Mouse (Mus musculus) lung, postnatal 0 days (tissue): ENCODE results near the gene Cmc2. TPM values are rescaled to one million over a fixed set of nuclear protein-coding genes. Genes with fewer than 3 reads are reported as not detected.

Experiments used
- ATAC-seq: fragments of 200-750 bp; cut with Nextera tagmentation; 2 replicates; pipeline ENCODE4 v1.8.0; 2017; ENCODE audit warnings: moderate library complexity
- DNase-seq: peaks from one replicate; pipeline ENCODE4 v3.0.0-alpha.2; 2016; ENCODE audit warnings: low spot score
- H3K27ac ChIP-seq: fragments of 300-500 bp; sonication (generic); 2 replicates; pipeline ENCODE4 v1.5.1; 2014; ENCODE audit warnings: antibody characterized with exemption, mild to moderate bottlenecking, low read length, mixed read lengths
- H3K27me3 ChIP-seq: fragments of 300-500 bp; sonication (generic); replicated peaks from 2 replicates; pipeline ENCODE4 v1.6.1; 2014; ENCODE audit warnings: low read length, mixed read lengths; ENCODE audit not compliant: insufficient read depth
- H3K36me3 ChIP-seq: fragments of 300-500 bp; sonication (generic); 2 replicates; pipeline ENCODE4 v1.6.1; 2014; ENCODE audit warnings: low read length, mixed read lengths; ENCODE audit not compliant: insufficient read depth
- H3K4me1 ChIP-seq: fragments of 300-500 bp; sonication (generic); 2 replicates; pipeline ENCODE4 v1.6.1; 2014; ENCODE audit warnings: antibody characterized with exemption, low read depth, low read length, mixed read lengths; ENCODE audit not compliant: insufficient read depth
- H3K4me2 ChIP-seq: fragments of 300-500 bp; sonication (generic); replicated peaks from 2 replicates; pipeline ENCODE4 v1.6.1; 2014; ENCODE audit warnings: low read depth, mild to moderate bottlenecking, low read length, moderate library complexity, mixed read lengths
- H3K4me3 ChIP-seq: fragments of 300-500 bp; sonication (generic); 2 replicates; pipeline ENCODE4 v1.5.1; 2014; ENCODE audit warnings: low read depth, low read length
- H3K9ac ChIP-seq: fragments of 300-500 bp; sonication (generic); replicated peaks from 2 replicates; pipeline ENCODE4 v1.6.1; 2014; ENCODE audit warnings: low read depth, mild to moderate bottlenecking
- H3K9me3 ChIP-seq: fragments of 300-500 bp; sonication (generic); 2 replicates; pipeline ENCODE4 v1.6.1; 2016; ENCODE audit warnings: low read length, mixed read lengths
- CTCF ChIP-seq: IDR thresholded peaks from 2 replicates; pipeline ENCODE4 v1.5.1; 2016; ENCODE audit warnings: antibody characterized with exemption, mild to moderate bottlenecking
- EP300 ChIP-seq: IDR thresholded peaks from 2 replicates; pipeline ENCODE4 v1.6.1; 2016; ENCODE audit warnings: antibody characterized with exemption, mild to moderate bottlenecking, control low read depth
- WGBS: fragments of 180-500 bp; shearing (Covaris S2); extraction: QIAGEN DNeasy Blood & Tissue Kit; methylation state at CpG from one replicate; pipeline ENCODE4 v1.1.7; 2014; 5-methylcytosine and 5-hydroxymethylcytosine counted together
- polyA plus RNA-seq: library from polyadenylated mRNA; unstranded; fragments of >200 nt; fragmentation: Nextera tagmentation; extraction: Ambion mirVana; gene quantifications from 2 replicates; pipeline ENCODE4 v1.2.1, GENCODE M21; 2015

The Cmc2 gene
- polyA plus RNA-seq, 1 experiment from 2014 or later: 28.6 TPM

DNA sequence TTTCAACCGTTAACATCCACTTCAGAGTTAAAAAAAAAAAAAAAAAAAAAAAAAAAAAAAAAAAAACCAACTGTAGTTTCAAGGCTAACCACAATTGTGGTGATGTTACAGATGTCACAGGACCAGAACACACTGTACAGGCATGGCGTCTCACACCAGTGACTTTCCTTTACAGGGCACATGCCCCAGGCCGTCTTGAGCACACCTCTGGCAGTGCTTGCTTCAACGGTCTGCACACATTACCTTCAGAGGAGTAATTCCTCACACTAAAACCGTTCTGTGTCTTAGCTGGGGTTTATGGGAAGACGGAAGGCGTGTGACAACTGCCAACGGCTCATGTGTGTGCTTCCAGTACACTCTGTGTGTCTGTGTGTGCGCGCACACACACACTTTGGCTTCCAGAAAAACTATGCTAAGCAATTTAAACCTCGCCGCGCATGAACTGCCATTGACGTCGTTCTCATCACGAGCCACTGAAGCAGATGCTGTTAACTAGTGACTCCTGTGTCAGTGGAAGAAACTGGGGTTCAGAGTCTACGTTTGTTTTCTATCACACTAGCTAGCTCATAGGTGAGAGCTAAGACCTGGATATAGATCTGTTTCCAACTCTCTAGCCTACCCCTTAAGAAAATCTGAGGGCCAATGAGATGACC, 45.3 kb downstream of the Cmc2 start:
- ATAC-seq: no peak
- Histone ChIP-seq H3K27ac (no peak overlapping the region), H3K4me1 (no peaks in the 10 kb centered on the region), H3K4me2 (no peak overlapping the region), H3K9me3 (no peaks in the 10 kb centered on the region), H3K36me3 (no peaks in the 10 kb centered on the region), H3K27me3 (no peaks in the 10 kb centered on the region), H3K4me3 (no peak overlapping the region), H3K9ac (no peak overlapping the region)
- TF ChIP-seq CTCF (no peak), EP300 (no peak)
- 82% methylated on average over 17 of the region's 17 CpGs for WGBS
- no peak for DNase-seq

DNA sequence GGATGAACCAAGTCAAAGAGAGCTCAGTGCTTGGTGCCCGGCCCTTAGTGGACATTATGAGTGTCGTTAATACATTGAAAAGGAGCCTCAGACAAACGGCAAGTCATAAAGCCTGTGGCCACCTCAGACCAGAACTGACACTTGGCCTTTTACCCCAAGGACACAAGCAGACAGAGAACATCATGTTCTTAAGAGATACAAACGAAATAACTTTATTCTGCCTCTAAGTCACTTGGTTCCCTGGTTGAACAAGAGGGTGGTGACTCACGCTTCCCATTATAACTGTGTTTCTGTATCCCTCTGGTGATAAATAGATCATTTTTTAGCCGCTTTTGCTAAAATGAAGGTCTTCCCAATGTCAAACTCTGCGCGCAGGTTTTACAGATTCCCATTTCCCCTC, 47.3 kb downstream of the Cmc2 start:
- no peak overlapping the region for H3K4me3 ChIP-seq
- no peaks in the 10 kb centered on the region for H3K27me3 ChIP-seq
- no peak for TF ChIP-seq CTCF
- TF ChIP-seq EP300: no peak
- H3K36me3 ChIP-seq: no peaks in the 10 kb centered on the region
- H3K27ac ChIP-seq: no peak overlapping the region
- H3K4me2 ChIP-seq: no peak overlapping the region
- H3K9ac ChIP-seq: no peak overlapping the region
- no peaks in the 10 kb centered on the region for H3K9me3 ChIP-seq
- H3K4me1 ChIP-seq: no peaks in the 10 kb centered on the region
- 80% methylated on average over 8 of the region's 8 CpGs for WGBS
- ATAC-seq (no peak), DNase-seq (no peak)

- Histone ChIP-seq H3K4me1 (no peaks in the 10 kb centered on the region), H3K4me3 (no peak overlapping the region), H3K9me3 (no peaks in the 10 kb centered on the region), H3K27ac (no peak overlapping the region), H3K9ac (no peak overlapping the region), H3K36me3 (no peaks in the 10 kb centered on the region), H3K4me2 (no peak overlapping the region), H3K27me3 (no peaks in the 10 kb centered on the region)
- no peak for DNase-seq
- WGBS: 80% methylated on average over 11 of the region's 11 CpGs
- TF ChIP-seq EP300: no peak
- no peak for TF ChIP-seq CTCF
- no peak for ATAC-seq
Measured at GRCm38 (mm10) chr8:116873586-116873985, 47.7 kb downstream of the Cmc2 start.

- H3K9me3 ChIP-seq: no peaks in the 10 kb centered on the region
- H3K9ac ChIP-seq: no peak overlapping the region
- peak; percentile 51; the same call in 1 of the 2 replicates for TF ChIP-seq CTCF
- TF ChIP-seq EP300: no peak
- DNase-seq: peak; percentile 26
- H3K4me2 ChIP-seq: no peak overlapping the region
- H3K27ac ChIP-seq: no peak overlapping the region
- H3K4me3 ChIP-seq: no peak overlapping the region
- H3K27me3 ChIP-seq: no peaks in the 10 kb centered on the region
- no peaks in the 10 kb centered on the region for H3K36me3 ChIP-seq
- WGBS: 54% methylated on average over 2 of the region's 2 CpGs
- H3K4me1 ChIP-seq: no peaks in the 10 kb centered on the region
- ATAC-seq: no peak
Measured at GRCm38 (mm10) chr8:116872761-116873342, 48.4 kb downstream of the Cmc2 start.

- ATAC-seq: peak; percentile 66
Measured at GRCm38 (mm10) chr8:116868699-116869098, 52.6 kb downstream of the Cmc2 start.

GRCm38 (mm10) chr8:116867321-116867720, 53.9 kb downstream of the Cmc2 start:
- Histone ChIP-seq H3K9ac (no peak overlapping the region), H3K27me3 (no peaks in the 10 kb centered on the region; the same call in 1 of the 2 replicates), H3K36me3 (no peaks in the 10 kb centered on the region), H3K4me1 (no peaks in the 10 kb centered on the region), H3K4me2 (0 out of 2 replicates have a peak overlapping the region, but pooled peaks have one; percentile 11), H3K27ac (no peak overlapping the region), H3K4me3 (no peak overlapping the region), H3K9me3 (no peaks in the 10 kb centered on the region)
- DNase-seq (no peak), ATAC-seq (no peak)
- no peak for TF ChIP-seq CTCF
- no peak for TF ChIP-seq EP300
- 46% methylated on average over 9 of the region's 9 CpGs for WGBS

More at GRCm38 (mm10) chr8:116868699-116869098, 52.6 kb downstream of the Cmc2 start:
- H3K27ac ChIP-seq: no peak overlapping the region
- peak; percentile 83 for TF ChIP-seq CTCF
- TF ChIP-seq EP300: no peak
- H3K9ac ChIP-seq: no peak overlapping the region
- peak; percentile 49 for DNase-seq
- no peaks in the 10 kb centered on the region for H3K4me1 ChIP-seq
- H3K27me3 ChIP-seq: no peaks in the 10 kb centered on the region; the same call in 1 of the 2 replicates
- no peak overlapping the region for H3K4me2 ChIP-seq
- no peaks in the 10 kb centered on the region for H3K36me3 ChIP-seq
- H3K9me3 ChIP-seq: no peaks in the 10 kb centered on the region
- no peak overlapping the region for H3K4me3 ChIP-seq
- WGBS: 23% methylated on average over 4 of the region's 4 CpGs
